Mouse (Mus musculus) forebrain, embryonic 12.5 days (tissue): Measurements from ENCODE around the gene Nckipsd. TPM values are rescaled to one million over a fixed set of nuclear protein-coding genes. Genes with fewer than 3 reads are reported as not detected.

ENCODE experiments used
- ATAC-seq: fragments of 200-750 bp; cut with Nextera tagmentation; 2 replicates; pipeline ENCODE4 v1.8.0; 2017; ENCODE audit warnings: moderate TSS enrichment; ENCODE audit not compliant: low FRiP score
- H3K27ac ChIP-seq: fragments of 300-500 bp; sonication (generic); 2 replicates; pipeline ENCODE4 v1.5.1; 2016; ENCODE audit warnings: mild to moderate bottlenecking
- H3K27me3 ChIP-seq: fragments of 300-500 bp; sonication (generic); 2 replicates; pipeline ENCODE4 v1.6.1; 2016; ENCODE audit warnings: mild to moderate bottlenecking
- H3K36me3 ChIP-seq: fragments of 300-500 bp; sonication (generic); replicated peaks from 2 replicates; pipeline ENCODE4 v1.6.1; 2016; ENCODE audit warnings: mild to moderate bottlenecking
- H3K4me1 ChIP-seq: fragments of 300-500 bp; sonication (generic); 2 replicates; pipeline ENCODE4 v1.6.1; 2016
- H3K4me2 ChIP-seq: fragments of 300-500 bp; sonication (generic); 2 replicates; pipeline ENCODE4 v1.6.1; 2016; ENCODE audit warnings: mild to moderate bottlenecking, moderate library complexity
- H3K4me3 ChIP-seq: fragments of 300-500 bp; sonication (generic); replicated peaks from 2 replicates; pipeline ENCODE4 v1.5.1; 2016; ENCODE audit warnings: mild to moderate bottlenecking
- H3K9ac ChIP-seq: fragments of 300-500 bp; sonication (generic); 2 replicates; pipeline ENCODE4 v1.6.1; 2016; ENCODE audit warnings: mild to moderate bottlenecking
- H3K9me3 ChIP-seq: fragments of 300-500 bp; sonication (generic); 2 replicates; pipeline ENCODE4 v1.6.1; 2016
- WGBS: fragments of 180-500 bp; shearing (Covaris S2); methylation state at CpG from one replicate; pipeline ENCODE4 v1.1.7; 2016; 5-methylcytosine and 5-hydroxymethylcytosine counted together
- polyA plus RNA-seq: library from polyadenylated mRNA; unstranded; fragments of >200 nt; fragmentation: Nextera tagmentation; extraction: Ambion mirVana; gene quantifications from 2 replicates; pipeline ENCODE4 v1.2.1, GENCODE M21; 2016

Nckipsd gene
- polyA plus RNA-seq, 1 experiment from 2014 or later = 14.3 TPM

DNA sequence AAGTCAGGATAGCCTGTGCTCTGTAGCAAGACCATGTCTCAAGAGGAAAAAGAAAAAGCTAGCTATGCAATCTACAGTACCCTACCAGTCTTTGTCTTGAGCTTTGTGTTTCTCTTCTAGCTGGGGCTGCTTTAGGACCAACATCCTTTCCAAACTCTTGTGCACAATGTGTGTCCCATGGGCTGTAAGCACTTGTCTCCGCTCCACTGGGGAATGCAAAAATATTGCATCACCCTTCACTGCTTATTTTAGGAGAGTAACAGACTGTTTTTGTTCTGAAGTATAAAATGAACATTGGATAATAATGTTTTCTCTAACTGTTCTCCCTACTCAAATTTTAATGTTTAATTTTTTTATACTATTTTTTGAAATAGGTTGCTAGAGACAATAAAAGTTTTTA is 21.7 kb upstream of the Nckipsd start:
- H3K4me3 ChIP-seq = peak overlapping the region; percentile 86
- peak overlapping the region; percentile 80 for H3K4me2 ChIP-seq
- WGBS = 85% methylated on average over 1 of the region's 1 CpGs
- H3K4me1 ChIP-seq = peaks cover 67% of the 10 kb centered on the region
- ATAC-seq = no peak
- H3K36me3 ChIP-seq = peaks cover 10% of the 10 kb centered on the region; the same call in 1 of the 2 replicates
- no peaks in the 10 kb centered on the region for H3K27me3 ChIP-seq
- no peak overlapping the region for H3K9ac ChIP-seq
- H3K27ac ChIP-seq = no peak overlapping the region
- H3K9me3 ChIP-seq = no peaks in the 10 kb centered on the region

- Histone ChIP-seq H3K27ac (no peak overlapping the region), H3K27me3 (no peaks in the 10 kb centered on the region), H3K4me3 (no peak overlapping the region), H3K9me3 (no peaks in the 10 kb centered on the region), H3K9ac (no peak overlapping the region), H3K4me1 (peaks cover 70% of the 10 kb centered on the region), H3K4me2 (peak overlapping the region; percentile 21), H3K36me3 (peaks cover 10% of the 10 kb centered on the region; the same call in 1 of the 2 replicates)
- 95% methylated on average over 2 of the region's 2 CpGs for WGBS
- ATAC-seq = no peak
These were observed 21.1 kb upstream of the Nckipsd start for GRCm38 (mm10) chr9:108787080-108787479.

- no peak overlapping the region for H3K9ac ChIP-seq
- ATAC-seq = no peak
- H3K4me1 ChIP-seq = peaks cover 79% of the 10 kb centered on the region
- no peaks in the 10 kb centered on the region for H3K9me3 ChIP-seq
- H3K27me3 ChIP-seq = no peaks in the 10 kb centered on the region
- H3K36me3 ChIP-seq = peaks cover 13% of the 10 kb centered on the region; the same call in 1 of the 2 replicates
- H3K4me2 ChIP-seq = no peak overlapping the region
- WGBS = 82% methylated on average over 3 of the region's 3 CpGs
- no peak overlapping the region for H3K27ac ChIP-seq
- no peak overlapping the region for H3K4me3 ChIP-seq
These were observed 19.5 kb upstream of the Nckipsd start for GRCm38 (mm10) chr9:108788713-108789112.

DNA sequence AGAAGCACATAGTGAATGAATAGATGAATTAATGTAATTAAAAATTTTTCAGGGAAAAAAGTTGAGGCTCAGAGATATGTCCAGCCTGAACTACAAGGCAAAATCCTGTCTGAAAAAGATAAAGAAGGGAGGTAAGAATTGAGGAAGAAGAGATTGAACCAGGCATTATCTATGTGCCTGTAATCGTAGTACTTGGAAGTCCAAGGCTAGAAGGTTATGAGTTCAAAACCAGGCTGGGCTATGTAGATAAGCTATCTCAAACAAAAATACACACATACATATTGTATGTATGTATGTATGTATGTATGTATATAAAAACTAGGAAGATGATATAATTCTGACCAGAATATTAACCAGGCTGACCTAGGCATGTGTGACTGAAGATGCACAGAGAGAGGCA is 15.9 kb upstream of the Nckipsd start:
- Histone ChIP-seq H3K36me3 (peaks cover 24% of the 10 kb centered on the region), H3K4me1 (peaks cover 90% of the 10 kb centered on the region), H3K9ac (no peak overlapping the region)

DNA sequence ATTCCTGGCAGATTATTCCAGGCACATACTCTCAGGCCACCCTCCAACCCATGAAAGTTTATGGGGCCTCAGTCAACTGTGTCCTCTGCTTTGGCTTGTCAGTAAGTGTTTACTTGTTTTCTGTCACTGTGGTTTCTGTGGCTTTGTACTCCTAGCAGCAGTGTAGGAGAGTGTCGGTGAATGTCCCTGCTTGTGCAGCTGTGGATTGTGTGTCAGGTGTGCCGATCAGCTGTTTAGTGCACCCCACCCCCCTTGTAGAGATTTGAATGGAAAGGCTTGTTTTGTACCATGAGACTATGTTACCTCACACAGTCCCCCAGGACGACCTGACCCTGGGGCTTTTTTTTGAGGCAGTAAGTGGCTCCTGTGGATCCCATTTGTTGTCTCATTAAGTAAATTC is 15.4 kb upstream of the Nckipsd start:
- 44% methylated on average over 3 of the region's 3 CpGs for WGBS
- Histone ChIP-seq H3K9me3 (no peaks in the 10 kb centered on the region), H3K27ac (no peak overlapping the region), H3K36me3 (peaks cover 28% of the 10 kb centered on the region), H3K4me2 (no peak overlapping the region), H3K4me3 (no peak overlapping the region), H3K4me1 (peaks cover 90% of the 10 kb centered on the region), H3K27me3 (no peaks in the 10 kb centered on the region), H3K9ac (no peak overlapping the region)
- no peak for ATAC-seq

More for the DNA sequence above, 15.9 kb upstream of the Nckipsd start:
- H3K4me3 ChIP-seq = no peak overlapping the region
- no peaks in the 10 kb centered on the region for H3K27me3 ChIP-seq
- no peaks in the 10 kb centered on the region for H3K9me3 ChIP-seq
- WGBS = 91% methylated on average over 1 of the region's 1 CpGs
- no peak overlapping the region for H3K27ac ChIP-seq
- H3K4me2 ChIP-seq = no peak overlapping the region
- no peak for ATAC-seq

DNA sequence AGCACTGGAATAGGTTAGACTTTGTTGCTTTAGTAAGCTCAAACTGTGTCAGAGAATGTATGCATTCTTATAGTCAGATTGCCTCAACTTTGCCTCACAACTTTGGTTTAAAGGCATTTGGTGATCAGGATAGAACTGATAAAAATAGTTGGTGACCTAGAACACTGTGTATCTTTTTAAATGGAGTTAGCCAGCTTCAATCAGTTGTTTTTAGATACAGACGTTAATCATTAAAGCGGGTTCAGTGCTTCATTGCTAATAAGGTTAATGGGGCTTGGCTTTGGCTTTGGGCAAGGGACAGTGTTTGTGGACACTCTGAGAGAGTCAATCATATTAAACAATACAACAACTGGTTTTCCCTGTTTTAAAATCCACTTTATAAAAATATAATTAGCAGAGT is 12.9 kb upstream of the Nckipsd start:
- Histone ChIP-seq H3K36me3 (peaks cover 52% of the 10 kb centered on the region), H3K4me1 (peaks cover 66% of the 10 kb centered on the region), H3K9ac (no peak overlapping the region), H3K9me3 (no peaks in the 10 kb centered on the region), H3K27me3 (no peaks in the 10 kb centered on the region), H3K4me3 (no peak overlapping the region), H3K27ac (no peak overlapping the region), H3K4me2 (no peak overlapping the region)
- ATAC-seq = no peak
- 68% methylated on average over 2 of the region's 2 CpGs for WGBS

- peak overlapping the region; percentile 7 for H3K4me3 ChIP-seq
- no peaks in the 10 kb centered on the region for H3K9me3 ChIP-seq
- H3K4me1 ChIP-seq = peaks cover 66% of the 10 kb centered on the region
- peak; percentile 63; the same call in 1 of the 2 replicates for ATAC-seq
- peak overlapping the region; percentile 56 for H3K27ac ChIP-seq
- H3K27me3 ChIP-seq = no peaks in the 10 kb centered on the region
- H3K4me2 ChIP-seq = peak overlapping the region; percentile 31
- 44% methylated on average over 11 of the region's 11 CpGs for WGBS
- peaks cover 53% of the 10 kb centered on the region for H3K36me3 ChIP-seq
- peak overlapping the region; percentile 12; the same call in 1 of the 2 replicates for H3K9ac ChIP-seq
These were observed 12.4 kb upstream of the Nckipsd start for GRCm38 (mm10) chr9:108795762-108796161.

- H3K9ac ChIP-seq = no peak overlapping the region
- H3K36me3 ChIP-seq = peaks cover 59% of the 10 kb centered on the region
- peaks cover 60% of the 10 kb centered on the region for H3K4me1 ChIP-seq
- H3K27me3 ChIP-seq = no peaks in the 10 kb centered on the region
- ATAC-seq = 0 out of 2 replicates have a peak, but pooled peaks have one; percentile 13
- H3K9me3 ChIP-seq = no peaks in the 10 kb centered on the region
- WGBS = 65% methylated on average over 4 of the region's 4 CpGs
- peak overlapping the region; percentile 31 for H3K4me2 ChIP-seq
- H3K27ac ChIP-seq = 0 out of 2 replicates have a peak overlapping the region, but pooled peaks have one; percentile 19
- H3K4me3 ChIP-seq = no peak overlapping the region
These were observed 11.7 kb upstream of the Nckipsd start for GRCm38 (mm10) chr9:108796351-108796981.

DNA sequence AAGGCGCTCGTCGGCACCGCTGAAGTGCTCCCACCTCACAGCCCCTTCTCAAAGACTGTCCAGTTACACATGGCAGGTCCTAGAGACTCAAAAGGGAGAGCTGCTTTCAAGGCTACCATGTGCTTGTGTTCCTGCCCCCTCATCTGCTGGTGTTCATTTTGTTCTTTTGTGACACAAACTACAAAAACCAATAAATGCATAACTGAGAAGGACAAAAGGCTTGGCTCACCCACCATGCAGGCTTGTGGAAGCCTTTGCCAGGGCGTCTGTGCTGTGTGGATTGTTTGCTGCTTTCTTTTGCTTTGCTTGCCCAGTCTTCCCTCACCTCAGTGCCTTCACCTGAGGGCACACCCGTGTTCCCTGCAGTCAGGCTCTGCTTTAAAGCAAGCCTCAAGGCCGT is 10.7 kb upstream of the Nckipsd start:
- Histone ChIP-seq H3K36me3 (peaks cover 69% of the 10 kb centered on the region), H3K9ac (no peak overlapping the region), H3K27ac (0 out of 2 replicates have a peak overlapping the region, but pooled peaks have one; percentile 19), H3K4me2 (no peak overlapping the region), H3K4me3 (no peak overlapping the region), H3K4me1 (peaks cover 50% of the 10 kb centered on the region), H3K9me3 (no peaks in the 10 kb centered on the region), H3K27me3 (no peaks in the 10 kb centered on the region)
- peak; percentile 37; the same call in 1 of the 2 replicates for ATAC-seq
- WGBS = 86% methylated on average over 7 of the region's 7 CpGs

- ATAC-seq = no peak
- WGBS = 90% methylated on average over 5 of the region's 5 CpGs
These were observed 9.6 kb upstream of the Nckipsd start for GRCm38 (mm10) chr9:108798508-108799075.

DNA sequence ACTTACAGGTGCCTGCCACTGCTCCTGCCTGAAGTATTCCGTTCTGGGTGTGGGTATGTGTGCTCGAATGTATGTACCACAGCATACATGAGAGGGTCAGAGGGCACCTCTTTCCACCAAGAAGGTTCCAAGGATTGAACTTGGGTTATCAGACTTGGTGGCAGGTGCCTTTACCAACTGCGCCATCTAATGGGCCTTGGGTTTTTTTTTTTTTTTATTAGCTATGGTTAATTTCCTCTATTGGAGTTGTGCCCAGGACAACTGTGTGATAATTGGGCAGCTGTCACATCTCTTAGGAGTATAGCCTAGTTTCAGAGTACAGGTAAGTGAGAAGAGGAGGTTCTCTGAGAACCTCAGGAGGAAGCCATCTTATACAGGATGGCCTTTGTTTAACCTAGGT is 8.6 kb upstream of the Nckipsd start:
- H3K27me3 ChIP-seq = no peaks in the 10 kb centered on the region
- no peaks in the 10 kb centered on the region for H3K9me3 ChIP-seq
- no peak for ATAC-seq
- peaks cover 75% of the 10 kb centered on the region for H3K36me3 ChIP-seq
- WGBS = 89% methylated on average over 3 of the region's 3 CpGs
- H3K27ac ChIP-seq = no peak overlapping the region
- H3K4me3 ChIP-seq = no peak overlapping the region
- no peak overlapping the region for H3K9ac ChIP-seq
- peaks cover 31% of the 10 kb centered on the region for H3K4me1 ChIP-seq
- no peak overlapping the region for H3K4me2 ChIP-seq

More at GRCm38 (mm10) chr9:108798508-108799075, 9.6 kb upstream of the Nckipsd start:
- H3K9ac ChIP-seq = no peak overlapping the region
- peaks cover 39% of the 10 kb centered on the region for H3K4me1 ChIP-seq
- H3K36me3 ChIP-seq = peaks cover 71% of the 10 kb centered on the region
- H3K27ac ChIP-seq = no peak overlapping the region
- H3K4me3 ChIP-seq = no peak overlapping the region
- H3K4me2 ChIP-seq = no peak overlapping the region
- no peaks in the 10 kb centered on the region for H3K27me3 ChIP-seq
- no peaks in the 10 kb centered on the region for H3K9me3 ChIP-seq

DNA sequence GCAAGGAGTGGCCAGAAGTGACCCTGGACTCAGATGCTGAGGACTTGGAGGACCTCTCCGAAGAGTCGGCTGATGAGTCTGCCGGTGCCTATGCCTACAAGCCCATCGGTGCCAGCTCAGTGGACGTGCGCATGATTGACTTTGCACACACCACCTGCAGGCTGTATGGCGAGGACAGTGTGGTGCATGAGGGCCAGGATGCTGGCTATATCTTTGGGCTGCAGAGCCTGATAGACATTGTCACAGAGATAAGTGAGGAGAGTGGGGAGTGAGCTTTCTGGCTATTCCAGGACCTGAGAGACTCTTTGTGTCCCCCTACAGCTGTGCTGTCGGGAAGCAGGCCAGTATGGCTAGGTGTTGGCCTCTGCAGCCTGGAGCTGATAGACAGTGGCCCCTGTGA is 2.4 kb upstream of the Nckipsd start:
- Histone ChIP-seq H3K9ac (no peak overlapping the region), H3K4me2 (no peak overlapping the region), H3K9me3 (no peaks in the 10 kb centered on the region), H3K4me1 (peaks cover 15% of the 10 kb centered on the region), H3K27ac (no peak overlapping the region), H3K27me3 (no peaks in the 10 kb centered on the region; the same call in 1 of the 2 replicates), H3K36me3 (peaks cover 58% of the 10 kb centered on the region), H3K4me3 (no peak overlapping the region)
- 92% methylated on average over 8 of the region's 8 CpGs for WGBS
- ATAC-seq = no peak

GRCm38 (mm10) chr9:108806379-108806778 is 1.8 kb upstream of the Nckipsd start:
- H3K27me3 ChIP-seq = no peaks in the 10 kb centered on the region; the same call in 1 of the 2 replicates
- peaks cover 53% of the 10 kb centered on the region for H3K36me3 ChIP-seq
- H3K9ac ChIP-seq = no peak overlapping the region
- H3K9me3 ChIP-seq = no peaks in the 10 kb centered on the region
- peaks cover 15% of the 10 kb centered on the region for H3K4me1 ChIP-seq
- no peak overlapping the region for H3K27ac ChIP-seq
- H3K4me3 ChIP-seq = no peak overlapping the region
- no peak overlapping the region for H3K4me2 ChIP-seq
- no peak for ATAC-seq
